Mouse (Mus musculus): ENCODE data around the gene Slc30a1.

GRCm38 (mm10) chr1:191946261-191946660 lies 39.7 kb downstream of the Slc30a1 start:
- TF ChIP-seq CTCF (IDR thresholded peaks at IDR 0.05; ENCODE audit: control insufficient read depth, insufficient read depth, insufficient read length) = no peak
- TF ChIP-seq USF1 (IDR thresholded peaks at IDR 0.05; ENCODE audit: low read depth) = no peak
- TF ChIP-seq MYOG (IDR thresholded peaks at IDR 0.05; ENCODE audit: control insufficient read depth, extremely low read depth, insufficient read length) = no peak
